Comparison of ENCODE assay signal across 8 mouse cellular contexts in the genomic region with DNA sequence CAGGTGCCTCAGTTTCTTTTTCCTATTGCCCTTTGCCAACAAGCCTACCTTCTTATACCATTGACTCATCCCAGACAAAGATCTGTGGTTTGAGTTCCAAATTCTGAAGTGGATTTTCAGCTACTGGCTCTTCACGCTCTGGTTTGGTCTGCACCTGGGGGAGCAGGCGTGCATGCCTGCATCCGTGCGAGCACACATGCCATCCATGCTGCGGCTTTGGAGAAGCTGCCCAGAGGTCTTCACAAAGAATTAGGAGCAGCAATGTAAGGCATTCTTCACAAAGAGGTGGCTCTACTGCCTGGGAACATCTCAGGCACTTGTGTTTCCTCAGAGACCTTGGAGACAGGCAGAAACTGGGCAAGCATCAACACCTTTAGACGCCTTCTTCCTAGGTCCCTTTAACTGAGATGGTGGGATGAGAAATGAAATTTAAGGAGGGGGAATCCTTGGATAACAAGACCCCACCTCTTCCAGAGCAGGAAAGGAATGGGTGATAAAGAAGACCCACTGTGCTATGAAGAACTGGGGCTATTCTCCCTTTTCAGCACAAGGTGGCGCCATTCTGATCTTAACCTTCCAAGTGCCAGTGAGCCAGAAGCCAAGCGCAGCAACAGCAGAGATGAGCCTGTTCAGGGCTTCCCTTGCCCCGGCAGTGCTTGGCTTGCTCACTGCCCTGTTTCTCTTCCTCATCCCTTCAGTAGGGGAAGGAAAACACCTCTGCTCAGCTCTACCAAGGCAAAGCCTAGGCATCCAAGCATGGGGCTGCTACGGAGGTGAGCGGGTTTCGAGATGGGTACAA.
A peak's percentile ranks its signal among the peaks of the same experiment; 100 is the strongest.
DNase-seq lines count a peak whose midpoint lies in the region; ATAC-seq and TF ChIP-seq lines count a peak whose summit lies in the region.

No protein-coding gene starts in this region.

- DNase-seq in frontal cortex, postnatal 25 days (ENCODE audit: low spot score in 2 of 2), result no peak
- peak; percentile 85 for DNase-seq in embryo, embryonic 11 days
- peak; percentile 47 to 60 for DNase-seq in heart, adult 9 months (ENCODE audit: low spot score in 2 of 2)
- DNase-seq in kidney, postnatal 4 days, result peak; percentile 67 to 81
- peak; percentile 88 for DNase-seq in lung, postnatal 0 days (ENCODE audit: low spot score)
- peak; percentile 89 for DNase-seq in retina, embryonic 14.5 days (ENCODE audit: low spot score)

- ATAC-seq in frontal cortex, adult (ENCODE audit: low TSS enrichment), result peak; percentile 56
- peak; percentile 65 for ATAC-seq in activated CD4-positive, CD25-positive, alpha-beta regulatory T cell, adult 4 months
- ATAC-seq in lung, postnatal 0 days, result no peak

- H3K27ac ChIP-seq in lung, postnatal 0 days (ENCODE audit: low read length), result no peak overlapping the region

- no peaks in the 10 kb centered on the region for H3K9me3 ChIP-seq in lung, postnatal 0 days (ENCODE audit: low read length)

- no peak overlapping the region for H3K4me2 ChIP-seq in lung, postnatal 0 days (replicated peaks; ENCODE audit: low read depth, low read length)

- H3K4me3 ChIP-seq in lung, postnatal 0 days (ENCODE audit: low read depth, low read length), result no peak overlapping the region

- 62% methylated on average over 12 of the region's 12 CpGs for WGBS in lung, postnatal 0 days

- 0 out of 2 replicates have a peak, but pooled peaks cover 12% of the 10 kb centered on the region for H3K4me1 ChIP-seq in lung, postnatal 0 days (ENCODE audit: insufficient read depth, low read depth, low read length)

- no peak for TF ChIP-seq EP300 in lung, postnatal 0 days (IDR thresholded peaks at IDR 0.05)

- no peak overlapping the region for H3K9ac ChIP-seq in lung, postnatal 0 days (replicated peaks; ENCODE audit: low read depth)

- no peaks in the 10 kb centered on the region for H3K36me3 ChIP-seq in lung, postnatal 0 days (ENCODE audit: insufficient read depth, low read length)

- peak; percentile 87 for TF ChIP-seq CTCF in lung, postnatal 0 days (IDR thresholded peaks at IDR 0.05)

- no peaks in the 10 kb centered on the region for H3K27me3 ChIP-seq in lung, postnatal 0 days (replicated peaks; ENCODE audit: insufficient read depth, low read length)

Comparison
In these comparisons a context has a peak if more than half of its experiments do, and no peak if none do; other contexts are left out.
1. DNase-seq: peak in embryo, embryonic 11 days (single experiment), heart, adult 9 months (2 of 2), kidney, postnatal 4 days (2 of 2), lung, postnatal 0 days (single experiment) and retina, embryonic 14.5 days (single experiment); none in frontal cortex, postnatal 25 days (0 of 2).